Mouse (Mus musculus): Measurements from ENCODE around the gene Eml5.

Eml5 gene

DNA sequence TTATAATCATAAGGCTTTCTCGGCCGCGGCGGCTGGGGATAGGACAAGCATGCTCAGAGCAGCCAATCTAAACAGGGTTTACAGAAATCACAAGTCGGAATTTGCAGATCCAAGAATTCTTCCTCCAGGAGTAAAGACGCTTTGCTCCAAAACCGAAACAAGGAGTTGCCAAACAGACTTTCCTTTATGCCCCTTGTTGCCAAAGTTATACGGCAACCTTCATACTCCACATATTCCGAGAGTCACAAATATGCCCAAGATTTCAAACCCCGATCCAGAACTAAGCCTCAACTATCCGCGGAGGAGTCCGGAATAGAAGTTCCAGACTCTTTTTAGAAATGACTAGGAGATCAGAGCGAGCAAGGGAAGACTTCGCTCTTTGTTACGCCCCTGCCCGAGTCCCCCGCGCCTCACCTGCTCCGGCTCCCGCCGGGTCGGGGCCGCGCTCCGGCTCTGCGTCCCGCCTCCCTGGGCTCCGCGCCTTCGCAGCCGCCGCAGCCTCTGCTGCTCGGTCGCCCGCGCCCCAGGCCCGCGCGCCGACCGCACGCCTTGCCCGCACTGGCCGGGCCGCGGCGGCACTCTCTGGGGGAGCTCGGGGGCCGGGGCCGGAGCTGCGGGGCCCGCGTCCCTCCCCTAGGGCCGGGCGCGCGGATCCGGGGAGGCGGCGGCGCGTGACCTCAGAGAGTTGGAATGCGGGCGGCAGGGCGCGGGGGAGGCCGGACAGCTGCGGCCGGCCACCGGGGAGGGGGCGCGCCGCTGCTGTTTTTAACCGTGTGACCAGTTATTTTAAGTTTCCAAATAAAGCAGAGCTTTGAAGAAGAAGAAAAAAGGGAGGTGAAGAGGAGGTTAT, 164.1 kb downstream of the Eml5 start, which contains the start of gene Ptpn21:
Gene Ptpn21, minus strand, starts transcription at position 455 of the 850 bp plus-strand sequence.
- DNase-seq (ENCODE audit: low spot score in 2 of 2): peak in 1 of 2 experiments; percentile 68

Data from urinary bladder, adult 18-20 months (tissue).